Mouse (Mus musculus) stomach, embryonic 14.5 days (tissue): ENCODE measurements at regions not wholly inside any gene's neighbourhood (a gene's known extent, or its start where the extent isn't known, plus 50 kb on each side); places are given as distances from the start of the nearest gene placed in this dataset.

Source experiments
- ATAC-seq: fragments of 200-750 bp; cut with Nextera tagmentation; 2 replicates; pipeline ENCODE4 v1.8.0; 2017; ENCODE audit warnings: low read depth, moderate TSS enrichment; ENCODE audit not compliant: insufficient number of reproducible peaks, insufficient read depth, low FRiP score
- H3K27ac ChIP-seq: fragments of 300-500 bp; sonication (generic); 2 replicates; pipeline ENCODE4 v1.5.1; 2014; ENCODE audit warnings: mild to moderate bottlenecking, low read length, moderate library complexity, mixed read lengths
- H3K27me3 ChIP-seq: fragments of 300-500 bp; sonication (generic); 2 replicates; pipeline ENCODE4 v1.6.1; 2014; ENCODE audit warnings: low read length, control low read depth, mixed read lengths; ENCODE audit not compliant: control insufficient read depth, insufficient read depth
- H3K36me3 ChIP-seq: fragments of 300-500 bp; sonication (generic); 2 replicates; pipeline ENCODE4 v1.6.1; 2014; ENCODE audit warnings: mild to moderate bottlenecking, control low read depth, low read length, moderate library complexity, mixed read lengths; ENCODE audit not compliant: control insufficient read depth, insufficient read depth
- H3K4me1 ChIP-seq: fragments of 300-500 bp; sonication (generic); 2 replicates; pipeline ENCODE4 v1.6.1; 2014; ENCODE audit warnings: low read length, control low read depth, mixed read lengths; ENCODE audit not compliant: control insufficient read depth, insufficient read depth
- H3K4me2 ChIP-seq: fragments of 300-500 bp; sonication (generic); replicated peaks from 2 replicates; pipeline ENCODE4 v1.6.1; 2014; ENCODE audit warnings: low read depth, low read length, control low read depth
- H3K4me3 ChIP-seq: fragments of 300-500 bp; sonication (generic); 2 replicates; pipeline ENCODE4 v1.5.1; 2014; ENCODE audit warnings: low read depth, low read length, control low read depth
- H3K9ac ChIP-seq: fragments of 300-500 bp; sonication (generic); replicated peaks from 2 replicates; pipeline ENCODE4 v1.6.1; 2014; ENCODE audit warnings: low read depth, mild to moderate bottlenecking, control low read depth, low read length, moderate library complexity, mixed read lengths
- H3K9me3 ChIP-seq: fragments of 300-500 bp; sonication (generic); 2 replicates; pipeline ENCODE4 v1.6.1; 2016; ENCODE audit warnings: low read depth, low read length, control low read depth; ENCODE audit not compliant: control insufficient read depth
- WGBS: fragments of 180-500 bp; shearing (Covaris S2); extraction: QIAGEN DNeasy Blood & Tissue Kit; methylation state at CpG from one replicate; pipeline ENCODE4 v1.1.7; 2014; 5-methylcytosine and 5-hydroxymethylcytosine counted together

DNA sequence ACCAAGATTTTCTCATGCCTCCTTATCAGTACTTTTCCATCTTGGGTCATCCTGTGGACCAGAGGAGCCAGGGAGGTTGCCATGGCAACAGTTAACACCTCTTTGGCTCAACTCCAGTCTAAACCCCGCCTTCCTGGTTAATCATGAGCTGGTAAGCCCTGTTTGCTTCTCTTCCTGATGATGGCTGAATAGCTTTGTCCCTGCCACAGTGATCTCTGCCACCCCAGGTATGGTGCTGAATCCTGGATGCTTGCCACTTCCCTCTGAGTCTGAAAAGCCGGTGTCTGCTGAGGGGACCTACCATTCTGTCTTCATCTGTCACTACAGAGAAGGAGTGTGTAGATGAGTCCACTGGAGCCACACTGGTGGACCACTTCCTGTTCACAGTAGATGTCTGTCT, 223.8 kb upstream of the Chd6 start:
- Histone ChIP-seq H3K27ac (no peak overlapping the region), H3K27me3 (no peaks in the 10 kb centered on the region), H3K4me3 (no peak overlapping the region), H3K4me1 (no peaks in the 10 kb centered on the region), H3K4me2 (no peak overlapping the region), H3K9ac (no peak overlapping the region), H3K36me3 (no peaks in the 10 kb centered on the region), H3K9me3 (no peaks in the 10 kb centered on the region)
- no peak for ATAC-seq
- 34% methylated on average over 2 of the region's 2 CpGs for WGBS

- Histone ChIP-seq H3K27me3 (no peaks in the 10 kb centered on the region), H3K4me3 (no peak overlapping the region), H3K36me3 (no peaks in the 10 kb centered on the region), H3K4me2 (no peak overlapping the region), H3K9ac (no peak overlapping the region), H3K4me1 (no peaks in the 10 kb centered on the region), H3K27ac (no peak overlapping the region), H3K9me3 (no peaks in the 10 kb centered on the region)
- ATAC-seq: no peak
- 75% methylated on average over 10 of the region's 10 CpGs for WGBS
These were observed 223.0 kb upstream of the Chd6 start for GRCm38 (mm10) chr2:161331850-161332365.

DNA sequence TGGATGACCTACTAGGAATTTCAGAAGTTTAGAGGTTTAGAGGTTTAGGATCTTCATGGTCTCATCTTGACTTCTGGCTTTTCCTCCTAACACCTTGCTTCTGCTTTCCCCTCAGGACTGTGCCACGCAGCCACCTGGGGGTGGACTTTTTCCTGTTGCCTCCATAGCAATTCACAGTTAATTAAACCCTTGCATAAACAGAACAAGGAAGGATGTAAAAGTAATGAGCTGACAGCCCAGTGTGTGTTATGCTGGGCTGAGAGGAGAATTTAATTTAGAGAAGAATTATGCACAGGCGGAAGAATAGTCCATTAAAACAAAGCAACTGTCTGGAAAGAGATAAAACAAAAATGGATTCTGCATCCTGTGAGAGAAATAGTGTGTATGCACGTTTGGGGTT, 193.9 kb upstream of the Chd6 start:
- Histone ChIP-seq H3K36me3 (no peaks in the 10 kb centered on the region), H3K27ac (no peak overlapping the region), H3K9me3 (no peaks in the 10 kb centered on the region), H3K4me3 (no peak overlapping the region), H3K27me3 (no peaks in the 10 kb centered on the region), H3K9ac (no peak overlapping the region), H3K4me2 (no peak overlapping the region), H3K4me1 (no peaks in the 10 kb centered on the region)
- no peak for ATAC-seq
- 73% methylated on average over 3 of the region's 3 CpGs for WGBS

DNA sequence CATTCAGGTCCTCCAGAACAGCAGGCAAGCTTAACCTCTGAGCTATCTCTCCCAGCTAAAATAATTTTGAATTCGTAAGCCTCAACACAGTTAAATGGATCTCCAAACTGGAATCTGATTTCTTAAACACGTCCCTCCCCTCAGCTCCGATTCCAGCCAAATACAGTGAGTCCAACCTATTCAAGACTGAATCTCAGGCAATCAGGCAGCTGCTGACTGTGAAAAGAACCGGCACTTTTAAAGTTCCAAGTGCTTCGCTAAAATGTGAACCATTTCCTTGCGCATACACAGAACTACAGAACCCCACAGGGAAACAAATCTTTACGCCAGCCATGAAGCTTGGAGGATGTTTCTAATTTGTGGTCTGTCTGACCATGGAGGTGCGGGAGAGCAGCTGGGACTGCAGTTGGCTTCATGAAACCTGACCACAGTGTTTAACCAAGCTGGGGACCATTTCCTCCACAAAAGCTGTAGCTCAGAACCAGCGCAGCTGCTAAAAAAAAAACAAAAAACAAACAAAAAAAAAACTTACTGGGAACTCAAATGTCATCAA, 160.1 kb upstream of the Chd6 start:
- no peaks in the 10 kb centered on the region for H3K9me3 ChIP-seq
- H3K27me3 ChIP-seq: no peaks in the 10 kb centered on the region
- H3K27ac ChIP-seq: no peak overlapping the region
- 66% methylated on average over 9 of the region's 9 CpGs for WGBS
- H3K36me3 ChIP-seq: no peaks in the 10 kb centered on the region
- no peak for ATAC-seq
- H3K9ac ChIP-seq: no peak overlapping the region
- H3K4me3 ChIP-seq: no peak overlapping the region
- no peaks in the 10 kb centered on the region for H3K4me1 ChIP-seq
- no peak overlapping the region for H3K4me2 ChIP-seq

- Histone ChIP-seq H3K36me3 (no peaks in the 10 kb centered on the region), H3K9ac (no peak overlapping the region), H3K27ac (no peak overlapping the region), H3K27me3 (no peaks in the 10 kb centered on the region), H3K4me2 (no peak overlapping the region), H3K9me3 (no peaks in the 10 kb centered on the region), H3K4me1 (no peaks in the 10 kb centered on the region), H3K4me3 (no peak overlapping the region)
- ATAC-seq: no peak
- 29% methylated on average over 5 of the region's 5 CpGs for WGBS
These were observed 157.6 kb upstream of the Chd6 start for GRCm38 (mm10) chr2:161266476-161266875.

DNA sequence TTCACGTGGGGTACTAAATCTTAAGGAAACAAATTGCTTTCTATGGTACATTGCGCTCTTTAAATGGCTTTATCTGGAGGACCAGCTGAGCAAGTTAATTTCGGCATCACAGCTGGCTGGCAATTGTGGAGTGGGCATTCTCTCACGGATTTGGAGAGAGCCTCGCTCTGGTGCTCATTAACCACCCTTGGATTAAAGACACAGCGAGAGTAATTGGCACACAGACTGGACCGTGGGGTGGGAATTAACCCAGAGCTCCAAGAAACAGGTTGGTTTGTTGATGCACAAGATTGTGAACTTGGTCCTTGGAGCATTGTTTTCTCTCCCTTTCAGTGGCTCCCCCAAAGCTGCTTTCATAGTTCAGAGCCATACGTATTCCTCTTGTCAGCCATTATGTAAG, 156.3 kb upstream of the Chd6 start:
- H3K4me2 ChIP-seq: no peak overlapping the region
- H3K4me3 ChIP-seq: no peak overlapping the region
- H3K4me1 ChIP-seq: no peaks in the 10 kb centered on the region
- H3K9ac ChIP-seq: no peak overlapping the region
- no peaks in the 10 kb centered on the region for H3K9me3 ChIP-seq
- H3K27ac ChIP-seq: no peak overlapping the region
- no peaks in the 10 kb centered on the region for H3K27me3 ChIP-seq
- no peaks in the 10 kb centered on the region for H3K36me3 ChIP-seq
- 74% methylated on average over 8 of the region's 8 CpGs for WGBS
- no peak for ATAC-seq

GRCm38 (mm10) chr2:161252761-161253160, 143.9 kb upstream of the Chd6 start:
- Histone ChIP-seq H3K4me3 (no peak overlapping the region), H3K9ac (no peak overlapping the region), H3K36me3 (no peaks in the 10 kb centered on the region), H3K27ac (no peak overlapping the region), H3K27me3 (no peaks in the 10 kb centered on the region), H3K4me2 (no peak overlapping the region), H3K4me1 (no peaks in the 10 kb centered on the region), H3K9me3 (no peaks in the 10 kb centered on the region)
- WGBS: 84% methylated on average over 2 of the region's 2 CpGs
- no peak for ATAC-seq

- 0 out of 2 replicates have a peak, but pooled peaks have one; percentile 53 for ATAC-seq
- no peak overlapping the region for H3K4me3 ChIP-seq
- 61% methylated on average over 6 of the region's 6 CpGs for WGBS
- no peaks in the 10 kb centered on the region for H3K9me3 ChIP-seq
- H3K27me3 ChIP-seq: no peaks in the 10 kb centered on the region
- H3K36me3 ChIP-seq: no peaks in the 10 kb centered on the region
- no peaks in the 10 kb centered on the region for H3K4me1 ChIP-seq
- no peak overlapping the region for H3K9ac ChIP-seq
- H3K4me2 ChIP-seq: no peak overlapping the region
- no peak overlapping the region for H3K27ac ChIP-seq
These were observed 132.8 kb upstream of the Chd6 start for GRCm38 (mm10) chr2:161241665-161242064.

DNA sequence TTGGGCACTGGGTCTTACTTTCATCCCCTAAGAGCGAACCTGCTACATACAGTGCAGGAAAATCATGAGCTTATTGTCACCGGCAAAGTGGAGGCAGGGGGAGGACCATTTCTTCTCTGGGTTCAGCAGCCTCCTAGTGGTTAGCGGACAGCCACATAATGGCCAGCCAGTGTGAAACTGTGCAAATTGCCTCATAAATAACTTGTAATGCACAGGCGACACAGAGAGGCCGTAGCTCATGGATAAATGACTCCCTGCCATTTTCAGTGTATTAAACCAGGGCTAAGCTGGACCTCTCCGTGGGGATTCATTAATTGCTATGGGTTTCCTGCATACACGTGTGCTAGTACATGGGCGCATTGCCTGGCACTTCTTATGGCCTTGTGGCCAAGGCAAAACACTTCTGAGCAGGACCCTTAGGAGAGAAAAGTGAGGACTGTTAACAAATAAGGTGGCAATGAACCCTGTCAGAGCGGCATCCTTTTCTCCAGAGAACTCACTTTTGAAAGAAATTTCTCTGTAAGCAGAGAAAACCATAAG, 128.5 kb upstream of the Chd6 start:
- Histone ChIP-seq H3K9me3 (no peaks in the 10 kb centered on the region), H3K4me3 (no peak overlapping the region), H3K4me2 (no peak overlapping the region), H3K27me3 (no peaks in the 10 kb centered on the region), H3K9ac (no peak overlapping the region), H3K27ac (no peak overlapping the region), H3K36me3 (no peaks in the 10 kb centered on the region), H3K4me1 (no peaks in the 10 kb centered on the region)
- ATAC-seq: no peak
- 76% methylated on average over 9 of the region's 9 CpGs for WGBS
